17 mouse cellular contexts compared by ENCODE assay signal in the genomic region with DNA sequence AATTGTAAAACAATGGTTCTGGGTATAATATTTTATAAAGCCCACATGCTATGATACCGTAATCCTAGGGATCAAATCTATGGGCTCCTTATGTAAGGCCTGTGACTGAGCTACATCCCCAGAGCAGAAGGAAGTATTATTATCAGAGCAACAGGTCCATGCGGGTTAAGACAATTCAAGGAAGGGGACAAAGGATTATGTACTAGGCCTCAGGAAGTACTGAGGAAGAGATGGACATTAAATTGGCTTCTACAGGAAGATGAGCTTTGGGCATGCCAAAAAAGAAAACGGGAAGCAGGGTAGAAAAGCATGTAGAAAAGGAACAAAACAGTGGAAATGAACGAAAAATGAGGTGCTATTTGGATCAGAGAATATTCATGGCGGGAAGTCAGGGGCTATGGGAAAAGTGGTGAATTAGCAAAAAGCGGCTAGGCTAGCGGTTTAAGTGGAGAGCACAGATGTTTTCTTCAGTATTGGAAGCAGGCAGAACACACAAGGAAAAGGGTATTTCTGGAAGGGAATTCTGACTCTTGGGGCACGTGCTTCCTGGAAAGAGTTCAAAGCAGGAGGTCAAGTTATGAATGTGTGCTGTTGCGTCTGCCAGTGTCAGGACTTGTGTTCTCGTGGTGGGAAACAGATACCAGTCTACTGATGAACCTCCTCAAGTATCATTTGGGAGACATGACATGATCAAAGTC.
DNase-seq lines count a peak whose midpoint lies in the region; ATAC-seq and TF ChIP-seq lines count a peak whose summit lies in the region.
"Had no signal": no experiment of that assay in that cellular context is flagged by ENCODE, and none has a peak within 500 bp of the region (broad histone marks: within the 10 kb centered on the region; RNA-seq: fewer than 3 reads in every experiment).

No protein-coding gene starts in this region.

- no peak for TF ChIP-seq POLR2A in lung, adult 2 months (IDR thresholded peaks at IDR 0.05; ENCODE audit: borderline replicate concordance, extremely low read depth, low read depth, low read length)

- peaks cover 6% of the 10 kb centered on the region for H3K4me1 ChIP-seq in lung, embryonic 14.5 days (ENCODE audit: insufficient read depth)
- peaks cover 12% of the 10 kb centered on the region for H3K4me1 ChIP-seq in lung, adult 2 months (ENCODE audit: control insufficient read depth, insufficient read depth, low read length)
- H3K4me1 ChIP-seq in stomach, postnatal 0 days (replicated peaks; ENCODE audit: control insufficient read depth, insufficient read depth), result no peaks in the 10 kb centered on the region
- H3K4me1 ChIP-seq: hindbrain, embryonic 12.5 days; neural tube, embryonic 13.5 days had no signal

- 48% methylated on average over 10 of the region's 10 CpGs for WGBS in lung, embryonic 14.5 days
- WGBS in lung, adult 2 months, result 34% methylated on average over 10 of the region's 10 CpGs
- 76% methylated on average over 10 of the region's 10 CpGs for WGBS in stomach, postnatal 0 days

- no peaks in the 10 kb centered on the region for H3K9me3 ChIP-seq in lung, embryonic 14.5 days (ENCODE audit: low read depth, low read length)
- H3K9me3 ChIP-seq in stomach, postnatal 0 days (ENCODE audit: control insufficient read depth, low read length), result no peaks in the 10 kb centered on the region
- H3K9me3 ChIP-seq: embryonic facial prominence, embryonic 10.5 days; hindbrain, embryonic 12.5 days; neural tube, embryonic 13.5 days had no signal

- no peak overlapping the region for H3K27ac ChIP-seq in lung, embryonic 14.5 days (ENCODE audit: low read depth)
- no peak overlapping the region for H3K27ac ChIP-seq in stomach, postnatal 0 days (replicated peaks)
- H3K27ac ChIP-seq: embryonic facial prominence, embryonic 10.5 days; hindbrain, embryonic 12.5 days; macrophage; neural tube, embryonic 13.5 days had no signal

- no peak overlapping the region for H3K9ac ChIP-seq in lung, embryonic 14.5 days
- H3K9ac ChIP-seq in stomach, postnatal 0 days (ENCODE audit: low read length), result no peak overlapping the region
- H3K9ac ChIP-seq: hindbrain, embryonic 12.5 days; neural tube, embryonic 13.5 days had no signal

- no peaks in the 10 kb centered on the region for H3K36me3 ChIP-seq in lung, embryonic 14.5 days (ENCODE audit: insufficient read depth)
- H3K36me3 ChIP-seq in stomach, postnatal 0 days (ENCODE audit: control insufficient read depth, insufficient read depth, low read length), result no peaks in the 10 kb centered on the region
- H3K36me3 ChIP-seq: embryonic facial prominence, embryonic 10.5 days; hindbrain, embryonic 12.5 days; neural tube, embryonic 13.5 days had no signal

- peak; percentile 8 for DNase-seq in adrenal gland, postnatal 14 days
- no peak for DNase-seq in adrenal gland, adult 8-10 months
- DNase-seq in lung, embryonic 14.5 days, result peak; percentile 60
- DNase-seq in lung, adult 2 months, result no peak
- DNase-seq in kidney, postnatal 14 days, result peak; percentile 40
- DNase-seq in stomach, postnatal 0 days (ENCODE audit: low spot score), result no peak
- no peak for DNase-seq in Muller cell, postnatal 12 days (ENCODE audit: inconsistent ontology term)
- no peak for DNase-seq in yolk sac, embryonic 10.5 days (ENCODE audit: low spot score)
- DNase-seq: cerebellum, postnatal 10 days; layer of hippocampus, postnatal 36 days; thymus, adult 18-20 months had no signal

- no peak overlapping the region for H3K4me3 ChIP-seq in lung, embryonic 14.5 days (ENCODE audit: low read depth, low read length)
- H3K4me3 ChIP-seq in lung, adult 2 months (replicated peaks; ENCODE audit: extremely low read depth, low read depth, low read length), result no peak overlapping the region
- H3K4me3 ChIP-seq in stomach, postnatal 0 days (ENCODE audit: low read depth, low read length), result no peak overlapping the region
- H3K4me3 ChIP-seq: embryonic facial prominence, embryonic 10.5 days; hindbrain, embryonic 12.5 days; neural tube, embryonic 13.5 days had no signal

- peak; percentile 48; the same call in 1 of the 2 replicates for ATAC-seq in lung, embryonic 14.5 days (ENCODE audit: insufficient read depth)
- ATAC-seq in stomach, postnatal 0 days (ENCODE audit: low FRiP score, low TSS enrichment), result no peak
- ATAC-seq: intestine, embryonic 16.5 days; midbrain, embryonic 16.5 days had no signal

- H3K4me2 ChIP-seq in lung, embryonic 14.5 days, result no peak overlapping the region
- no peak overlapping the region for H3K4me2 ChIP-seq in stomach, postnatal 0 days (replicated peaks; ENCODE audit: low read depth)
- H3K4me2 ChIP-seq: hindbrain, embryonic 12.5 days; neural tube, embryonic 13.5 days had no signal

- H3K27me3 ChIP-seq in lung, embryonic 14.5 days (ENCODE audit: insufficient read depth, low read length), result no peaks in the 10 kb centered on the region
- H3K27me3 ChIP-seq in stomach, postnatal 0 days (ENCODE audit: control insufficient read depth, insufficient read depth, low read length), result no peaks in the 10 kb centered on the region
- H3K27me3 ChIP-seq: hindbrain, embryonic 12.5 days; neural tube, embryonic 13.5 days had no signal

- peak; percentile 36 for TF ChIP-seq EP300 in stomach, postnatal 0 days (optimal IDR thresholded peaks at IDR 0.05)

- no peak for TF ChIP-seq CTCF in lung, embryonic 14.5 days (IDR thresholded peaks at IDR 0.05; ENCODE audit: low read depth)
- no peak for TF ChIP-seq CTCF in lung, adult 2 months (IDR thresholded peaks at IDR 0.05; ENCODE audit: insufficient read depth, low read length)
- no peak for TF ChIP-seq CTCF in stomach, postnatal 0 days (IDR thresholded peaks at IDR 0.05; ENCODE audit: low read depth)

Comparison
In these comparisons a context has a peak if more than half of its experiments do, and no peak if none do; other contexts are left out.
1. DNase-seq: peak in adrenal gland, postnatal 14 days (single experiment), lung, embryonic 14.5 days (single experiment) and kidney, postnatal 14 days (single experiment); none in adrenal gland, adult 8-10 months (single experiment), lung, adult 2 months (single experiment), stomach, postnatal 0 days (single experiment), Muller cell, postnatal 12 days (single experiment) and yolk sac, embryonic 10.5 days (single experiment).